Mouse (Mus musculus): ENCODE results near the gene Rnf135.

GRCm38 (mm10) chr11:80196351-80196750 is 12.7 kb downstream of the Rnf135 start:
- TF ChIP-seq CTCF (conservative IDR thresholded peaks at IDR 0.05; ENCODE audit: low read length), result no peak
- no peak for TF ChIP-seq POU5F1 (IDR thresholded peaks at IDR 0.05; ENCODE audit: borderline replicate concordance, low read length)
- no peak for TF ChIP-seq NANOG (IDR thresholded peaks at IDR 0.05; ENCODE audit: borderline replicate concordance, low read length)

All from E14TG2a.4 (cell line).